Mouse (Mus musculus): Measurements from ENCODE around the gene Hoxa3. TPM values are rescaled to one million over a fixed set of nuclear protein-coding genes. Genes with fewer than 3 reads are reported as not detected.

Hoxa3 gene
- polyA plus RNA-seq, 1 experiment, result 5.4 TPM

- H3K4me1 ChIP-seq (ENCODE audit: control insufficient read depth, insufficient read depth, insufficient read length, low read length), result no peaks in the 10 kb centered on the region
- H3K4me3 ChIP-seq (ENCODE audit: insufficient read depth, low read depth, low read length), result no peak overlapping the region
- no peak overlapping the region for H3K27ac ChIP-seq (replicated peaks; ENCODE audit: low read depth, low read length)
Observed at GRCm38 (mm10) chr6:52150401-52150966, 62.7 kb downstream of the Hoxa3 start.

GRCm38 (mm10) chr6:52139115-52139514, 74.0 kb downstream of the Hoxa3 start:
- H3K4me3 ChIP-seq (ENCODE audit: insufficient read depth, low read depth, low read length), result no peak overlapping the region
- H3K4me1 ChIP-seq (ENCODE audit: control insufficient read depth, insufficient read depth, insufficient read length, low read length), result no peaks in the 10 kb centered on the region
- H3K27ac ChIP-seq (replicated peaks; ENCODE audit: low read depth, low read length), result no peak overlapping the region

- Histone ChIP-seq H3K27ac (replicated peaks; ENCODE audit: low read depth, low read length) (no peak overlapping the region), H3K4me1 (ENCODE audit: control insufficient read depth, insufficient read depth, insufficient read length, low read length) (no peaks in the 10 kb centered on the region), H3K4me3 (ENCODE audit: insufficient read depth, low read depth, low read length) (no peak overlapping the region)
Observed at GRCm38 (mm10) chr6:52138576-52138975, 74.6 kb downstream of the Hoxa3 start.

- Histone ChIP-seq H3K4me3 (ENCODE audit: insufficient read depth, low read depth, low read length) (no peak overlapping the region), H3K4me1 (ENCODE audit: control insufficient read depth, insufficient read depth, insufficient read length, low read length) (no peaks in the 10 kb centered on the region)
Observed at GRCm38 (mm10) chr6:52137841-52138535, 75.1 kb downstream of the Hoxa3 start.

GRCm38 (mm10) chr6:52123673-52124072, 89.5 kb downstream of the Hoxa3 start:
- no peaks in the 10 kb centered on the region for H3K4me1 ChIP-seq (ENCODE audit: control insufficient read depth, insufficient read depth, insufficient read length, low read length)
- H3K27ac ChIP-seq (replicated peaks; ENCODE audit: low read depth, low read length), result no peak overlapping the region
- H3K4me3 ChIP-seq (ENCODE audit: insufficient read depth, low read depth, low read length), result no peak overlapping the region

More at GRCm38 (mm10) chr6:52137841-52138535, 75.1 kb downstream of the Hoxa3 start:
- no peak overlapping the region for H3K27ac ChIP-seq (replicated peaks; ENCODE audit: low read depth, low read length)

GRCm38 (mm10) chr6:52121173-52121572, 92.0 kb downstream of the Hoxa3 start:
- Histone ChIP-seq H3K4me1 (ENCODE audit: control insufficient read depth, insufficient read depth, insufficient read length, low read length) (no peaks in the 10 kb centered on the region), H3K27ac (replicated peaks; ENCODE audit: low read depth, low read length) (no peak overlapping the region), H3K4me3 (ENCODE audit: insufficient read depth, low read depth, low read length) (no peak overlapping the region)

Other genes with a start within 250 kb of the Hoxa3 start
- 55.2 and 82.3 TPM in 2 replicates for gene Skap2, start 200.8 kb downstream of the Hoxa3 start, polyA plus RNA-seq (2012; ENCODE audit: insufficient read depth, insufficient read length, missing spikeins)
- gene Hoxa1, start 55.0 kb downstream of the Hoxa3 start, polyA plus RNA-seq (2012; ENCODE audit: insufficient read depth, insufficient read length, missing spikeins), result 0.50 and 0.99 TPM in 2 replicates
- gene Hoxa2, start 48.5 kb downstream of the Hoxa3 start, polyA plus RNA-seq (2012; ENCODE audit: insufficient read depth, insufficient read length, missing spikeins), result 2.9 TPM in 1 of 2 replicates, not detected in the other
- not detected in 2 replicates for gene 5730596B20Rik, start 35.8 kb downstream of the Hoxa3 start, polyA plus RNA-seq (2012; ENCODE audit: insufficient read depth, insufficient read length, missing spikeins)
- 14.0 and 26.4 TPM in 2 replicates for gene Hoxa4, start 21.6 kb downstream of the Hoxa3 start, polyA plus RNA-seq (2012; ENCODE audit: insufficient read depth, insufficient read length, missing spikeins)
- gene Hoxa5, start 8.7 kb downstream of the Hoxa3 start, polyA plus RNA-seq (2012; ENCODE audit: insufficient read depth, insufficient read length, missing spikeins), result 35.9 and 39.4 TPM in 2 replicates
- gene Hoxa6, start 4.6 kb downstream of the Hoxa3 start, polyA plus RNA-seq (2012; ENCODE audit: insufficient read depth, insufficient read length, missing spikeins), result not detected in 2 replicates
- gene Gm28308, start within 50 bp of the Hoxa3 start, polyA plus RNA-seq (2012; ENCODE audit: insufficient read depth, insufficient read length, missing spikeins), result not detected in 2 replicates
- gene Hoxa7, start 8.5 kb upstream of the Hoxa3 start, polyA plus RNA-seq (2012; ENCODE audit: insufficient read depth, insufficient read length, missing spikeins), result 11.4 and 11.5 TPM in 2 replicates
- gene Hoxa9, start 17.8 kb upstream of the Hoxa3 start, polyA plus RNA-seq (2012; ENCODE audit: insufficient read depth, insufficient read length, missing spikeins), result 1.7 TPM in 1 of 2 replicates, not detected in the other
- not detected in 2 replicates for gene Hoxa10, start 27.5 kb upstream of the Hoxa3 start, polyA plus RNA-seq (2012; ENCODE audit: insufficient read depth, insufficient read length, missing spikeins)
- gene Hoxa11, start 32.5 kb upstream of the Hoxa3 start, polyA plus RNA-seq (2012; ENCODE audit: insufficient read depth, insufficient read length, missing spikeins), result not detected in 2 replicates
- gene Hoxa13, start 47.5 kb upstream of the Hoxa3 start, polyA plus RNA-seq (2012; ENCODE audit: insufficient read depth, insufficient read length, missing spikeins), result not detected in 2 replicates
- not detected in 2 replicates for gene Evx1, start 100.2 kb upstream of the Hoxa3 start, polyA plus RNA-seq (2012; ENCODE audit: insufficient read depth, insufficient read length, missing spikeins)